Mouse (Mus musculus) MN1 (cell line): ENCODE measurements at regions not wholly inside any gene's neighbourhood (a gene's known extent, or its start where the extent isn't known, plus 50 kb on each side); places are given as distances from the start of the nearest gene placed in this dataset.
"Not testable (repeated sequence)": the region's sequence is repeated elsewhere in the genome, so short reads cannot be mapped to it uniquely, and the experiment has no call there.

Source experiments
- DNase-seq: peaks from one replicate; pipeline ENCODE4 v3.0.0-alpha.2; 2016; ENCODE audit warnings: low spot score

- no peak for DNase-seq
Measured at GRCm38 (mm10) chr2:78418561-78419338, 449.2 kb upstream of the Ube2e3 start.

GRCm38 (mm10) chr2:78416574-78417109 lies 451.3 kb upstream of the Ube2e3 start:
- no peak for DNase-seq

GRCm38 (mm10) chr2:78412985-78413384 lies 454.9 kb upstream of the Ube2e3 start:
- DNase-seq, result no peak

- DNase-seq, result no peak
Measured at GRCm38 (mm10) chr2:78403890-78404289, 457.7 kb upstream of the Cwc22 start.

- no peak for DNase-seq
Measured at GRCm38 (mm10) chr2:78399236-78399635, 453.1 kb upstream of the Cwc22 start.

- DNase-seq, result no peak
Measured at GRCm38 (mm10) chr2:78396924-78397323, 450.7 kb upstream of the Cwc22 start.

- DNase-seq, result no peak
Measured at GRCm38 (mm10) chr2:78393090-78393489, 446.9 kb upstream of the Cwc22 start.

- no peak for DNase-seq
Measured at GRCm38 (mm10) chr2:78392425-78392824, 446.2 kb upstream of the Cwc22 start.

- no peak for DNase-seq
Measured at GRCm38 (mm10) chr2:78388001-78388400, 441.8 kb upstream of the Cwc22 start.

GRCm38 (mm10) chr2:78381234-78381633 lies 435.1 kb upstream of the Cwc22 start:
- no peak for DNase-seq

GRCm38 (mm10) chr2:78331736-78332475 lies 385.7 kb upstream of the Cwc22 start:
- DNase-seq, result no peak

GRCm38 (mm10) chr2:78326091-78326490 lies 379.9 kb upstream of the Cwc22 start:
- DNase-seq, result no peak

GRCm38 (mm10) chr2:78322216-78322965 lies 376.2 kb upstream of the Cwc22 start:
- no peak for DNase-seq

GRCm38 (mm10) chr2:78311766-78312491 lies 365.8 kb upstream of the Cwc22 start:
- DNase-seq, result no peak

- no peak for DNase-seq
Measured at GRCm38 (mm10) chr2:78309361-78309760, 363.2 kb upstream of the Cwc22 start.

GRCm38 (mm10) chr2:78306897-78307296 lies 360.7 kb upstream of the Cwc22 start:
- no peak for DNase-seq

- no peak for DNase-seq
Measured at GRCm38 (mm10) chr2:78291665-78292064, 345.5 kb upstream of the Cwc22 start.

- DNase-seq, result no peak
Measured at GRCm38 (mm10) chr2:78284806-78285205, 338.6 kb upstream of the Cwc22 start.

GRCm38 (mm10) chr2:78283605-78284004 lies 337.4 kb upstream of the Cwc22 start:
- no peak for DNase-seq

- not testable (repeated sequence) for DNase-seq
Measured at GRCm38 (mm10) chr2:78281846-78282245, 335.7 kb upstream of the Cwc22 start.

GRCm38 (mm10) chr2:78280219-78280915 lies 334.2 kb upstream of the Cwc22 start:
- no peak for DNase-seq
